Mouse (Mus musculus): ENCODE results near the gene Hist4h4. TPM values are rescaled to one million over a fixed set of nuclear protein-coding genes. Genes with fewer than 3 reads are reported as not detected.

Hist4h4 gene
- 0.48 TPM for polyA plus RNA-seq (2017; shearing (Covaris generic))

DNA sequence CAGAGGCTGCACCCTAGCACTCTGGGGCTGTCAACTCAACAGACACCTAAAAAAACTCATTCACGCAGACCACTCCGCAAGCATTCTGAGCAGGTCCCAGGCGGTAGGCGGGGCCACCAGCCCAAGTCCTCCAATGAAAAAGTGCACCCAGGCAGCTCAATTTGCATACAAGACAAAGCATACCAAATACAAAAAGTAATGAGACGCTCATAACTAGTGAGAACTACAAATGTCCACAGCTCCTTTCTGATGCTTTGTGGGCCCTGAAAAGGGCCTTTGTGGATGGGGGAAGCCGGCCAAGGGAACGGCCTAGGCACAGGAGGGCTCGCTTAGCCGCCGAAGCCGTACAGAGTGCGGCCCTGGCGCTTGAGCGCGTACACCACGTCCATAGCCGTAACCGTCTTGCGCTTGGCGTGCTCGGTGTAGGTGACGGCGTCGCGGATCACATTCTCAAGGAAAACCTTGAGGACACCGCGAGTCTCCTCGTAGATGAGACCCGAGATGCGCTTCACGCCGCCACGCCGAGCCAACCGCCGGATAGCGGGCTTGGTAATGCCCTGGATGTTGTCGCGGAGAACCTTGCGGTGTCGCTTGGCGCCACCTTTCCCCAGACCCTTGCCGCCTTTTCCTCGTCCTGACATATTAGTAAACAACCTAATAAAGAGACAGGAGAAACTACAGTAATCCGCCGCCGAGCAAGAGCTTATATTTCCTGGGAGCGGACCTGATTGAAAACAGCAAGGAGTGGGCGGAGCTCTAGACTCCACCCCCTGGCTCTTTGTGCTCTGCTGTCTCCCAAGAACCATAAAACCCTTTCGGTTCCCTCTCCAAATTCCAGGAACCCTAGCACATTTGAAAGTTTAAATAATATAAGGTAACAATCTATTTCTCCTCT lies at the start of gene Hist4h4:
Gene Hist4h4 (minus strand): TSS at position 677 of the 895 bp plus-strand sequence.

DNA sequence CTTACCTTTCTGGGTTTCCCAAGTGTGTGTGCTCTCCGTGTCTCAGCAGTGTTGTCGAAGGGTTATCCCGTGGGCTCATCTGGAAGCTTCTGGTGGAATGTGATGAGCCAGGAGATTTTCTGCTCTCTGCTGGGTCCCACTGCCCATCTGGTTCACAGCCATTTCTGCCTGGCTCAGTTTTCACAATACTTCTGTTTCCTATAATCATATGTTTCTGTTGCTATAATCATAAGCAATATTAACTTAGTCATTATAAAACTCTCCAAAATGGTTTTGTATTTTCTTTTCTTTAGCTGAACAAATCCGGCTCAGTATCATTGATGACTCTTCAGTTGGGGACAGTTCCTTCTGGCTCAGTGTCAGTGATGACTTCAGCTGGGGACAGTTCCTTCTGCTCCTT lies 31.1 kb upstream of the Hist4h4 start, which contains the start of gene Smco3:
Gene Smco3 (minus strand): TSS at position 101 of the 400 bp plus-strand sequence.

DNA sequence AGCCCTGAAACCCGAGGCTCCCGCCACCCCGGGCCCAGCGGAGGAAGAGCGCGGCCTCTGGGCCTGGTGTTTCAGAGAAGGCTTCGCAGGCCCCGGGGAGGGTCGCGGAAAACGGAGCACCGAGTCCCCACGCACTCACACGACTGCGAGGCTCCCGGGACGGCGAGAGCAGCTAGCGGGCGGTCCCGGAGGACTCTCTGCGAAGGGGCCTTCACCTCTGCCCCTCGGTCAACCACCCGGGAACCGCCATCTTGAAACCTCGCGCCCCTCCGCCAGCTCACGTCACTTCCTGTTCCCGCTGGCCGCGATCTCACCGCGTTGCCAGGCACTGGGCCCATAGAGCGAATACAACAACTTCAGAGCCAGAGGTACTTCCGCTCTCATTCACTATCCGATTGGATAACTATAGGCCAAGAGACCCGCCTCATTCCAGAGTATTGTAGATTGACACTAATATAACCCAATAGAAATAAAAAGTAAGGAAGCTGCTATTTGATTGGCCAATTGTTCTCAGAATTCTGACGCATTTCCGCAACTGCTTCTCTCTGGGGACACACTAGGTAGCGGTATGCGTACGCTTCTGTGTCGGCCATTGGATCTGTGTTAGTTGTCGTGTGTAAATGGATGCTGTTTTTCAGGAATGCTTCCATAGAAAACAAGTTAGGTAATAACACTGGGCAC lies 23.8 kb upstream of the Hist4h4 start, which contains the start of gene Wbp11:
Gene Wbp11 (minus strand): TSS at position 353 of the 681 bp plus-strand sequence.

DNA sequence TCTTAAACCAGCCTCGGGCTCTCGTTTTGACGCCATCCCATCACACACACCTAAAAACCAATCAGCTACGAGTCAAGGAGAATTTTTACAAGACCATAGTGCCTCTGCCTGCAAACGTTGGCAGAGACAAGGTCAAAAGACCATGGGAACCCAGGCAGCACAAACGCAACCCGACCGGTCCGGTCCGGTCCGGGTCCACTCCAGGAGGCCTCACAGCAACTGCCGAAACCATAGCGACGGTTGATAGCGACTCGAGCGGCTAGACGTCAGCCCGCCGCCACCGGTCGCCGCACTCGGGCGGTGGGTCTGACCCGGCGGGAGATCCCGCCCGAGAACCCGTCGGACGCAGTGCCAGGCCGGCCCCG lies 23.3 kb upstream of the Hist4h4 start, which contains the start of gene BC049715:
Gene BC049715 (plus strand): TSS at position 111 of the 365 bp plus-strand sequence.

DNA sequence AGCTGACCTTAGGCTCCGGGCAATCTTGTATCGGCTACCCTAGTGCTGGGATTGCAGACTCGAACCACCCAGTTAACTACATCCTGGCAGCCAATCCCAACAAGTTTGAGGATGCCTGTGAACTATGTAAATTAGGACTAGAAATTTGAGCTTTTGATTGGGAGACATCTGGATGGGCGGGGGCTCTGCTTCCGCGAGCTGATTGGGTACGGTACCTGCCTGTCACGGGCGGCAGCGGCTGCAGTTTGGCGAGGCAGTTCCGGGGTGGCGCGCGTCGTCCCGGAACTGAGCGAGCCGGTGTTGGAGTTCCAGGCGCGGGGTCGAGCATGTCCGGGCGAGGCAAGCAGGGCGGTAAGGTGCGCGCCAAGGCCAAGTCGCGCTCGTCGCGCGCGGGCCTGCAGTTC lies 3.8 kb upstream of the Hist4h4 start, which contains the start of gene H2afj:
Gene H2afj (plus strand): TSS at position 231 of the 404 bp plus-strand sequence.

DNA sequence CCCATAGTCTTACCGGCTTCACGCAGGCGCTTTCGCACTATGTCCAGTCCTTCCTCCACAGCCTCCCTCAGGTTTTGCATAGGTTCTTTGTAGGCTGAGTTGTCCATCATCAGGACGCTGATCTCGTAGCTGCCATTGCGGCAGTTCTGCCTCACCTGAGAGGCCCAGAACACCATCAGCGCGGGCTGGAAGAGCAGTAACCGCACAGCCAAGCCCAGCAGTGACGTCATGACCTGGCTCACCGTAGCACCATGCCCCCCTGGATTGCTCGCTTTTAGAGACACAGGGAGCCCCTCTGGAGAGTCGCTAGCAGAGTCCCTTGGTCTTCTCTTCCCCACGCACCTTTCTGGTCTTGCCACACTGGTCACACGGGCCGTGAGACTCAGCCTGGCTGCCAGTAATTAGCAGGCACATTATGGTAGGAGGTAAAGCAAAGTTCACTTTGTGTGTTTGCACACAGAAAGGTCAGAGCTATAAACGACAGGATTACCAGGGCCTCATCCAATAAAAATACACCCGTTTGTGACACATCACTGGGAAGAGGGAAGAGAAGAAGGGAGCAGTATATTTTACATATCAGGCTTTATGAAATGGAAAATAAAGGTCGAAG lies 22.7 kb downstream of the Hist4h4 start, which contains the start of gene Gucy2c:
Gene Gucy2c (minus strand): TSS at position 389 of the 610 bp plus-strand sequence.

Other genes starting within 250 kb of the Hist4h4 start
- gene Plbd1, start 142.5 kb downstream of the Hist4h4 start, polyA plus RNA-seq (2017; shearing (Covaris generic)), result 0.49 TPM
- gene Gucy2c, start 22.6 kb downstream of the Hist4h4 start, polyA plus RNA-seq (2017; shearing (Covaris generic)), result not detected
- 198 TPM for gene H2afj, start 3.8 kb upstream of the Hist4h4 start, polyA plus RNA-seq (2017; shearing (Covaris generic))
- 3.0 TPM for gene BC049715, start 23.2 kb upstream of the Hist4h4 start, polyA plus RNA-seq (2017; shearing (Covaris generic))
- gene Wbp11, start 23.8 kb upstream of the Hist4h4 start, polyA plus RNA-seq (2017; shearing (Covaris generic)), result 166 TPM
- gene Smco3, start 31.0 kb upstream of the Hist4h4 start, polyA plus RNA-seq (2017; shearing (Covaris generic)), result not detected
- 0.34 TPM for gene Art4, start 53.3 kb upstream of the Hist4h4 start, polyA plus RNA-seq (2017; shearing (Covaris generic))
- not detected for gene Mgp, start 71.4 kb upstream of the Hist4h4 start, polyA plus RNA-seq (2017; shearing (Covaris generic))
- not detected for gene Erp27, start 117.8 kb upstream of the Hist4h4 start, polyA plus RNA-seq (2017; shearing (Covaris generic))
- 0.38 TPM for gene Pde6h, start 119.4 kb upstream of the Hist4h4 start, polyA plus RNA-seq (2017; shearing (Covaris generic))
- 1,465 TPM for gene Arhgdib, start 137.5 kb upstream of the Hist4h4 start, polyA plus RNA-seq (2017; shearing (Covaris generic))